Mouse (Mus musculus): Measurements from ENCODE around the gene Hcn2.

The Hcn2 gene

DNA sequence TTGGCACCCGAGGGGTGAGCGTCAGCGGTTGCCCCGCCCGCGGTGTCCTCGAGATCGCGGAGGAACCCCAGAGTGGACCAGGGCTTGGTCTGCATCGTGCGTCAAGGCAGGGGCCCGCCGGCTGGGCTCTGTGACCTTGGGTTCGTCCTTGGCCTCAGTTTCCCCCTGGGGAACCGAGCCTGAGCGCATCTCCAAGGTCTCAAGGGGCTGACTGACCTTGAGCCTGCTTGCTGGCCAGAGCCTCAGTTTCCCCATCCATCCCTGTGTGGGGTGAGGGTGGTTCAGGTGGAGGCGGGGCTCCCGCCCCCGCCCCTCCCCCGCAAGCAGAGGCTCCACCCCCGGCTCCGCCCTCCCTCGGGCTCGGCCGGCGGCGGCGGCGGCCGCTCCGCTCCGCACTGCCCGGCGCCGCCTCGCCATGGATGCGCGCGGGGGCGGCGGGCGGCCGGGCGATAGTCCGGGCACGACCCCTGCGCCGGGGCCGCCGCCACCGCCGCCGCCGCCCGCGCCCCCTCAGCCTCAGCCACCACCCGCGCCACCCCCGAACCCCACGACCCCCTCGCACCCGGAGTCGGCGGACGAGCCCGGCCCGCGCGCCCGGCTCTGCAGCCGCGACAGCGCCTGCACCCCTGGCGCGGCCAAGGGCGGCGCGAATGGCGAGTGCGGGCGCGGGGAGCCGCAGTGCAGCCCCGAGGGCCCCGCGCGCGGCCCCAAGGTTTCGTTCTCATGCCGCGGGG lies at the start of gene Hcn2:
Gene Hcn2, plus strand, starts transcription at position 381 of the 734 bp plus-strand sequence.
- DNase-seq (ENCODE audit: low read depth, low spot score): no peak

DNA sequence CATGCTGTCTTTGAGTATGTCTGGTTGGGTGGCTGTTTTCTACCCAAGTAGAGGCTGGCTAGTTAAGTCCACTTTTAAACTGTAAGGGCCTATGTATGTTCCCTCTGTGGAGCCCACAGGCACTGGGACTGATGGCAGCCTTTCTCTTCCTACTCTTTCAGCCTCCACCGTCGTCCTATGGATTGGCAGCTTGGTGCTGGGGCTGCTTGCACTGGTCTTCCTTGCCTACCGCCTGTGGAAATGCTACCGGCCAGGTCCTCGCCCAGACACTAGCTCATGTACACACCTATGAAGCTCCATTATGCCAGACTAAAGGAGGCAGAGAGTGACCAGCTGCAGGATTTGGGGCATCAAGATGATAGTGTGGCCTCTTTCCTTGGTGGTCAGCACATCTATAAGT lies 48.4 kb upstream of the Hcn2 start:
- no peak for DNase-seq (ENCODE audit: low read depth, low spot score)

DNA sequence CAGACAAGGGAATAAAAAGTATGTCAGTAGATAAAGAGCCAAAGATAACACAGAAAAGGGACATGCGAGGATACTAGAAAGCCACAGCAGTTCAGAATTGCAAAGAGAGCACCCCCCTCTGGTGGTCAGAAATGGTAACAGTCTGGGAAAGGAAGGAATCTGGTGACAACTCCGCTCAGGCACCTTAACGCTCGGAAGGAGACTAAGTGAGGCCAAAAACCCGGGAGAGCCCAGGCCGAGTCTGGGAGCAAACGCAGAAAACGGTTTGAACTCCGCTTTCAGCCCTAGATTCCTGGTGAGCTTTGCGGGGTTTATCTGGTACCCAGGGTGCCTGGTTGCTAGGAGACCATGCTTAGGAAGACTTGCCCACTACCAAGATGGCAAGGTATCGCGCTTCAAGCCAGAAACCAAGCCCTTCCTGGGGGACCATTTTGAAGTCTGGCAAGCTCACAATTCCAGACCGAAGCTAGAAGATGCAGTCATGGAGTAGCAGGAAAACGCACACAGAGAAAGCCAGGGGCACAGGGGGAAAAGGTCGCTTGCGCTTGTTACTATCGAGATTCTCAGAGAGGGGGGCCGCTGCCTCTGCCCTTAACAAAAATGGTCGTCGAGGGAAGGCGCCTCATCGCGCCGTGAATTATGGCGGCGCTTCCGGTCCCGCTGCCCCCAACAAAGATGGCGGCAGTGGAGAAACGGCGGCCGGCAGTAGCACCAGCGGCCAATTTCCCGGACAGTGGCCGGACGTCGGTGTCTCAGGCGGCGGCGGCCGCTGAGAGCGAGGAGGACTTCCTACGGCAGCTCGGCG lies 47.5 kb upstream of the Hcn2 start, which contains the start of gene Tpgs1:
Gene Tpgs1, plus strand, starts transcription at position 599 of the 805 bp plus-strand sequence.
- peak; percentile 95 for DNase-seq (ENCODE audit: low read depth, low spot score)

DNA sequence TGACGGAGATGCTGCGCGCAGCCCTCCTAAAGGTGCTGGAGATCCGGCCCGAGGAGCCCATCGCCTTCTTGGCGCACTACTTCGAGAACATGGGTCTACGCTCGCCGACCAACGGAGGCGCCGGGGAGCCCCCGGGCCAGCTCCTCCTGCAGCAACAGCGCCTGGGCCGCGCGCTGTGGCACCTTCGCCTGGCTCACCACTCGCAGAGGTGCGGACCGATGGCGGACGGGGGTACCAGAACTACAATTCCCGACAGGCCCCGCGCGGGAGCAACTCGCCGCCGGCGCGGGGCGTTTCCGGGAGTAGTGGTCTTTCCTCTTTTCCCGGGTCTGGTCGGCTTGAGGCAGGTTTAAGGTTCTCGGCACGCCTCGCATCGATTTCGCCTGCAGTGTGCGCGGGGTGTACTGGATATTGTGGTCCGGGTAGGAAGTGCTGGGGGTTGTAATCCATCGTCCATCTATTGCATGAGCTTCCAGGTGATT lies 46.8 kb upstream of the Hcn2 start:
- peak; percentile 64 for DNase-seq (ENCODE audit: low read depth, low spot score)

DNA sequence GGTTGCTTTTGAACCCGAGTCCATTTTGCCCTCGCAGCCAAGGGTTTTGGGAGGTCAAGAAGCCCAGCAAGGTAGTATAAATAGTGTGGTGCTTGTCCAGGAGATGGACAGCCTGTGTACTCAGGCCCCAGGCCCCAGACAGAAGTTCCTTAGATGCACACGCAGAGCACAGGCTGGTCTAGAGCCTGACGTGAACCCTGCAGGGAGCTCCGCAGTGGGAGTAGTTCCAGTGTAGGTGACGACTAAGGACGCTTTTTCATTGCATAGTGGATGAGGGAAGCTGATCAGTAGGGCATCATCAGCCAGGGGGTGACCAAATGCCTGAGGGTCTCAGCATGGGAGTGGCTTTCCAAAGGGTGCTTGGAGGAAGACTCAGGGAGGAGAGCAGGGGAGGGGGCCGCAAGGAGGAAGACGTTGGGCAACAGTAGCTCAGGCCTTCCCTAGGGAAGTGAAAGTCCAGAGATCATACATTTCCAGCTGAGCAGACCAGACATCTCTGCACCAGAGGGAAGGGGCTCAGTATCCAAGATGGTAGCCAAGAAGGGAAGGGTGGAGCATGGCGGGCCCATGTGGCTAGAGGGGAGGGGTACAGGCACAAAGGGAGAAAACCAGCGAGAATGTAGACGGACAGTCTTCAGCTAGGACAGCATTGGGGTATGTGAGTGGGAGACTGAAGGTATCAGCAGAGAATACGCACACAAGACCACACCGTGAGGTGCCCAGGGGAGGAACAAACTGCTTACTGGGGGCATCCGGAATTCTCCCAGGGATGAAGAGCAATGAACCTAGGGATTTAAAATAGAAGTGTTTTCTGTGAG lies 46.2 kb upstream of the Hcn2 start:
- no peak for DNase-seq (ENCODE audit: low read depth, low spot score)

DNA sequence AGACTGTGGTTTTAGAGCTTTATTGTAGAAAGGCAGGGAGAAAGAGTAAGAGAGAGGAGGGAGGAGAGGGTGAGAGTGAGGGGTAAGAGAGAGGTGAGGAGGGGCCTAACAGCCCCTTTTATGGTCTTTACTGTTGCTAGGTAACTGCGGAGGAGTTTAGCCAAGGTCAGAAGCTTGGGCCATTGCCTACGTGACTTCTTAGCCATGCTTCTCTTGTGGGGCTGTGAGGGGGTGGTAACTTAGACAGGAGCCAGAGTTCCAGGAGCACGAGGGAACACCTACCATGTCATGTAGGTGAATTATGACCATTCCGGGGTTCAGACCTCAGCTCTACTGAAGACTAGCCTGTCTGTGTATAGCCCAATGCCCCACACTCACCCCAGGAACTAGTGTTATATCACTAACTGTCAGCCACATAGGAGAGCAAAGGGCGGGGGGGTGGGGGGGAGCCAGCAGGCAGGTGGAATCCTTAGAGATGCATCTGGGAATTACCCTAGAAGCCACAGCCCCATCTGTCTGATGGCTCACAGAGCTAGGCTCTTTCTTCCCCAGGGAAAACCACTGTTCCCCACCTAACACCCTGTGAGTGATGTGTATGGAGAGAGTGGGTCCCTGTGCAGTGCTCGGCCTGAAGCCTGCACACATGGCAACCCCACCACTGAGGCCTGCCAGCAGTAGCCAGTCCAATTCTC lies 44.9 kb upstream of the Hcn2 start:
- no peak for DNase-seq (ENCODE audit: low read depth, low spot score)

DNA sequence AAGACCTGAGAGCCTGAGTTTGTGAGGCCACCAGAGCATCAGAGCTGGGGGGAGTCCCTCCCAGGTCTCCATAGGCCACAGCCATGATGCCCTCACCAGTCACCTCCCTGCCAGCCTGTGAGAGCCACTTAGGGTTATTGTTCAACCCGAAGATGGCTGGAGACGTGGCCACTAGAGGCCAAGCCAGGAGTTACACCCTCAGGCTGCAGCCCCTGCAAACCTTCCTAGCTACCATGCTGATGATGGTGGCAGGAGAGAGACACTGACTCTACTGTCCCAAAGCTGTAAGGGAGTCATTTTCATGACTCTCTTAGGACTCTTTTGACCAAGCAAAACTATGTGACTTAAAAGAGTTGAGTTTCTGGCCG lies 44.4 kb upstream of the Hcn2 start:
- no peak for DNase-seq (ENCODE audit: low read depth, low spot score)

DNA sequence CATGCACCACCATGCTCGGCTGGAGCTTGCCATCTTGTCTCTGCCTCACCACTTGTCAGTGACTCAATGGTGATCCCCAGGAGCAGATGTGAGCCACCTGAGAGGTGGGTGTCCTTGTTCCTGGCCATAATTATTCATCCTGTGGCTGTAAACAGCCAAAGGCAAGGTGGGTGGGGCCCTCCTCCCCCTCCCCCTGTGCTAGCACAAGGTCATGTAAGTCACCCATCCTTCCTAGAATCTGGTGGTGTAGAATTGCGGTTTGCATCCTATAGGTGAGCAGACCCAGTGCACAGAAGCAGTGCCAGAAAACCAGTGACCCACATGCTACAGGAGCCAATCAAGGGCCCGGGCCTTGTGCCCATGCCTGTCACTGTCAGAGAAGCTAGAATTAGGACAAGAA lies 43.4 kb upstream of the Hcn2 start:
- DNase-seq (ENCODE audit: low read depth, low spot score): no peak

DNA sequence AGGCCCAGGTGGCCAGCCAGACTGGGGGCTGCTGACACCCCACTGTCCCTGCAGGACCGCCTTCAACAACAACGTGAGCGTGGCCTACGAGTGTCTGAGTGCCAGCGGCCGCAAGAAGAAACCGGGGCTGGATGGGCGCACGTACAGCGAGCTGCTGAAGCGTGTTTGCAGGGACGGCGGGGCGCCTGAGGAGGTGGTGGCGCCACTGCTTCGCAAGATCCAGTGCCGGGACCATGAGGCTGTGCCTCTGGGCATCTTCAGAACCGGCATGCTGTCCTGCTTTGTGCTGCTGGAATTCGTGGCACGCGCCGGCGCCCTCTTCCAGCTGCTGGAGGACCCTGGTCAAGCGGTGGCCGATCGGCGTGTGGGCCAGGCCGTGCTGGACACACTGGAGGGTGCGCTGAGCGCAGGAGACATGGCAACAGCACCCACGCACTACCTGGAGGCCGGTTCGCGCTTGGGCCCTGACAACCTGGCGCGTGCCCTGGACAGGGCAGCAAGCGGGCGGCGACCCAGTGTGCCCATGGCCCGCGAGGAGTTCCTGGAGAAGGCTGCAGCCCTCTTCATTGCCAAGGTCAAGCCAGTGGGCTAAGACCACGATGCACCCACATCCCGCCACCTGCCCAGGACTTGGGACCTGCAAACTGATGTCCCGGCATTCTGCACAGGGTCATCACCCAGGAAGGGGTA lies 40.9 kb upstream of the Hcn2 start:
- DNase-seq (ENCODE audit: low read depth, low spot score): no peak

DNA sequence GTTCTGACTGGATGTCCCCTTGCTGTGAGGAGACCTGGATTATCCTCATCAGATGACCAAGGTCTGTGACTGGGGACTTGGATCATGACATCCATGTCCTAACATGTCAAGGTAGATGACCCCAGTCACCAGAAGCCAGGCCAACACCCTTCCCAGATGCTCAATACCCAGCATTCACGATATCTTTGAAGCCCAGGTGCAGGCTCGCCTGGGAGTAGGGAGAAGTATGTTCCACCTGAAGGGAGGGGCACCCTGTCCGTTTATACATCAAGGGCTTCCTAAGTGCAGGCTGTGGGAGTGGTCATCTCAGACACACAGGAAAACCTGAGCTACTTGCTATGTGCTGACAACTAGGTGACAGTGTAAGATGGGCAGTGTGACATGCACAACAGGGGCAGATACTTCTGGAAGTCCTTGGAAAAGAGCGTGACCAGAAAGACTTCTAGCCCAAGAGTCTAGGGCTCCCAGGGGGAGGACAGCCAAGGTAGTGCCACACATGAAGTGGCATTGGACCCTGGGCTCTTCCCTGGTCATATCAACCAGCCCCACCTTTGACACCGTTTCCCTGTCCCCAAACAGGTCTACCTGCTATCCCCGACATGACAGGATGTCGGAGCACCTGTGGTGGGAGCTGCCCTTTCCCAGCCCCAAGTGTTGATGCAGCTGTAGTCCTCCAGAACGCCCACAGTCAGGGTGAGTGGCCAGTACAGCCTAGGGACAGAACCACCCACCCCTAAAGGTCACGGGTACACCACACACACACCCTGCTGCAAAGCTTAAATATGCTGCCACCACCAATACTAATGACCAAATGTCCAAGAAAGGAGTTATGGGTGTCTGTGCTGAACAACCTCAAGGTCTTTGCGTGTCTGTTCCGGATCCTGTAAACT lies 35.6 kb upstream of the Hcn2 start:
- DNase-seq (ENCODE audit: low read depth, low spot score): no peak

DNA sequence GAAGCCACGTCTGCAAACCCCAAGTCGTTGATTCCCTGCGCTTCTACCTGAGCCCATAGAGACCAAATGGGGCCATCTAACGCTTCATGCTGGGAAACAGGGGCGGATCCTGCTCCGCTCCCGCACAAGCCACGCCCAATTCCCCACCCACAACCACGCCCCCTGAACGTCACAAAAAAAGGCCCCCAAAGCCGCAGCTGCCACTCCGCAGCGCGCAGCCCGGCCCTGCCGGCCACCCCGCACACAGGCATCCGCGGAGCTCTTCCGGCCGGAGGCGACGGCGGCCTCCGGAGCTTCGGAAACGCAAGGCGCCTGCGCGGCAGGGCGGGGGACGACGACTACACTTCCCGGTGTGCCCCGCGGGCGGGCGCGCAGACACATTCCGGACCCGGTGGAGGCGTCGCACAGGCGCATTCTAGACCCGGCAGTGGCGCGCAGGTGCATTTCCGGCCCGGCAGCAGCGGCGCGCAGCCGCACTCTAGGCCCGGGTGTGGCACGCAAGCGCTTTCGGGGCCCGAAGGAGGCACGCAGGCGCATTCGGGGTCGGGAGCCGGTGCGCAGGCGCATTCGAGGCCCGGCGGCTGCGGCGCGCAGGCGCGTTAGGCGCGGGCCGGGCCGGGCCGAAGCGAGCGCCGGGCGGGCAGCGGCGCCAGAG lies 34.7 kb upstream of the Hcn2 start, which contains the start of gene Cdc34:
Gene Cdc34, plus strand, starts transcription at position 605 of the 655 bp plus-strand sequence.
- DNase-seq (ENCODE audit: low read depth, low spot score): peak; percentile 98

DNA sequence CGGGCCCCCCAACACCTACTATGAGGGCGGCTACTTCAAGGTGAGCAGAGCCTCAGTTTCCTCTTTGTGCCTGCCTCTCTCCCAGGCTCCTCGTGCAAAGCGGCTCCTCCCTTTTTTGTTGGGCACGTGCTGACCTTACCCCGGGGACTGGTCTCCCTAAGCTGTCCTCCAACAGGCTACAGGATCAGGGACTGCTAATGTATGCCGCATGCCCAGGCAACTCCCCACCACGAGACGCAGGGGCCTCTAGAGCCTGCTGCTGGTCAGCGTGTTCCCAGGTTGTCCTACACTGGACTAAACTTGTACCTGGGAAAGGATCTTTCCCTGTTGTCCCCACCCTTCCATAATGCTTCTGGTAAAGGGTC lies 33.9 kb upstream of the Hcn2 start:
- no peak for DNase-seq (ENCODE audit: low read depth, low spot score)

DNA sequence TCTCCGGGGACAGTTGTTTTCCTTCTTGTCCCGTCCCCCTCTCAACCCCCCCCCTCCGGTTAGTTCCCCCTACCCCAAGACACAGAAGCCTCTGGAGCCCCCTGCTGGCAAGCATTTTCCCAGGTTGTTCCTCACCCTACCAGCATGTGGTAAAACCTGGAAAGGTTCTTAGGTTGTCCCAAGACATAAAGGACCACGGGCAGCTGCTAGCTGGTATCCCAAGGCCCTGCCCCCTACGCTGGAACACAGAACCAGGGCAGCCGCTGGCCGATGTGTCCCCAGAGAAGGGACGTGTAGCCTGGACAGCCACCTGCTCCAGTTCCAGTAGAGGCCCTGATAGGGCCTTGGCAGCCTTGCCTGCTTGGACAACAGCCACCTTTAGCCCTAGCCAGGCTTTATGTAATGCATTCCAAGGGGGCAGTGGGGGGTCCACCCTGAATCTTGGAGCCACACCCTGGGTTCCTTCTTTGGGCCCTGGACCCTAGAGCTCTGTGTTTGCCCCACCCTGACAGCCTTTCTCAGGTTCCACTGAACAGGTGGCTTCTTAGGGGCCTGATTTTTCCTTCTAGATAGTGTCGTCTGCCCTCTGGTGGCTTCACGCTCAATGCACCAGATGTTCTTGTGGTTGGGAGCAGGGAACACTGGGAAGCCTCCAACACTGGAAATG lies 33.4 kb upstream of the Hcn2 start:
- no peak for DNase-seq (ENCODE audit: low read depth, low spot score)

DNA sequence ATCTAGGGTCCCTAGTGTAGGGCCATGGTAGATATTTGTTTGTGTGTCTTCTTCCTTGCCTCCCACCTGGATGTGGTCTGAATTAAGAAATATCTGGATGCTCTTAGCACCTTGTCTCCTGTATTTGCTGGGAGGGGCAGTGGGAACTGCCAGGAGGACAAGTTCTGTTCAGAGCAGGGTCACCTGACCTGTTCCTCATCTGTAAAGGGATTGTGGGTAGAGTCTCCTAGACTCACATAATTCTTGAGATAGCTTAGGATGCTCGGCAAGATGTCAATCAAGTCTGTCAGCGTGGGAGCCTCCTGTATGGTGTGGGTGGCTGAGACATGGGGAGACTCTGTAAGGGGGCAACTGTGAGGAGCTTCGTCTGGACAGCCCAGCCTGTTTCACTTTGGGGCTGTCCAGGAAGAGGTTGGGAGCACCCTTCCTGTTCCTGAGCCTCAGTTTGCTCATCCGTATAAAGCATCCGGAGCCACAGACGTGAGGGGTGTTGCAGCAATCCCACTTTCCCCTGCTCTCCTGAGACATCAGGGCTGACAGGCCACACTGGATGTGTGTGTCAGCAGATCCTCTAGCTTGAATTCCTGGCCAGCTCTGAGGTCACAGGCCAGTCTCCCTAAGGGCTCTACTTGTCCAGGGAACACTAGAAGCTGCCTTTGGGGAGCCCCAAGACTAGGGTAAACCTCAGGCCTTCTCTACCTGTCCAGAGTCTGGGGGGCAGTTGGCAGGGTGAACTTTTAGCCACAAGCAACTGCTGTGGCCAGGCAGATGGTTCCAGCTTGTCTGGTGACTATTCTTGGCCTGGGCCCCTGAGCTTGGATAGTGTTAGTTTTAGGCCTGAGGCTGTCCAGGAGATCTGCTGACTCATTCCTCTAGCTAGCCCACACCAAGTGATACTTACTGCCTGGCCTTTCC lies 32.5 kb upstream of the Hcn2 start:
- DNase-seq (ENCODE audit: low read depth, low spot score): no peak

DNA sequence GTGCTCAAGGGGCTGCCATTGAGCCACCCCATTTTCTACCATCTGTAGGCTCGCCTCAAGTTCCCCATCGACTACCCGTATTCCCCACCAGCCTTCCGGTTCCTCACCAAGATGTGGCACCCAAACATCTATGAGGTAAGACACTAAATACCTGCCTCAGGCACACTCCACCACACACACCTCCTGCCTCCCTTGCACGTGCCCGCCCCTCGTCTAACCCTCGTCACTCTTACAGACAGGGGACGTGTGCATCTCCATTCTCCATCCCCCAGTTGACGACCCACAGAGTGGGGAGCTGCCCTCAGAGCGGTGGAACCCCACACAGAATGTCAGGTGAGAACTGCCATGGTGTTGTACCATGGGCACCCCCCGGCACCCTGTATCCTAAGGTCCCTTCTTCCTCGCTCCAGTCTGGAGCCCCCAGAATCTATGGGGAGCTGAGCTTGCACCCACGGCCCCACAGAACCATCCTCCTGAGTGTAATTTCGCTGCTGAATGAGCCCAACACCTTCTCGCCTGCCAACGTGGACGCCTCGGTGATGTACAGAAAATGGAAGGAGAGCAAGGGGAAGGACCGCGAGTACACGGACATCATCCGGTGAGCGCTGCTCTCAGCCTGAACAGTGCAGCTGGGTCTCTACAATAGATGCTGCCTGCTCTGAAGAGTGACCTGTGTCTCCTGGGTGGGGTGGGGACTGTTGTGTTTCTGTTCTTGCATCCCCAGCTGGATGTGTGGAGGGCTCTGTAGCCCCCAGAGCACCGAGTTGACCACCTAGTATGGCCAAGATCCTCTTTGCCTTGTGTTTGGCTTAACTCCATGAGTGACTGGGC lies 31.4 kb upstream of the Hcn2 start:
- DNase-seq (ENCODE audit: low read depth, low spot score): no peak

DNA sequence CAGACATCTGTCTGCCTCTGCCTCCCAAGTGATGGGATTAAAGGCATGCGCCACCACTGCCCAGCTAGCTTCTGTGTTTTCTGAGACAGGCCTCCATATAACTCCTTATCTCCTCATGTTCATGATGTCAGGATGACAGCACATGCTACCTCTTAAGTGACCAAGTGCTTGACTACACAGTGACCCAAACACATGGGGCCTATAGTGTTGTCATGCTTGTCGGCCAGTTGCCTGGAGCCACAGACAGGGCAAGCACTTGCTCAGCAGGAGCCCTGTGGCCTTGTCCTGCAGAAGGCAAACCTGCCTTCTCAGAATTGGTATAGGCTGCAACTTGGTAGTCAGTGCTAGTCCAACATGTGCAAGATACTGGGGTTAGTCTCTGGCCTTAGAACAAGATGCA lies 30.2 kb upstream of the Hcn2 start:
- DNase-seq (ENCODE audit: low read depth, low spot score): no peak

DNA sequence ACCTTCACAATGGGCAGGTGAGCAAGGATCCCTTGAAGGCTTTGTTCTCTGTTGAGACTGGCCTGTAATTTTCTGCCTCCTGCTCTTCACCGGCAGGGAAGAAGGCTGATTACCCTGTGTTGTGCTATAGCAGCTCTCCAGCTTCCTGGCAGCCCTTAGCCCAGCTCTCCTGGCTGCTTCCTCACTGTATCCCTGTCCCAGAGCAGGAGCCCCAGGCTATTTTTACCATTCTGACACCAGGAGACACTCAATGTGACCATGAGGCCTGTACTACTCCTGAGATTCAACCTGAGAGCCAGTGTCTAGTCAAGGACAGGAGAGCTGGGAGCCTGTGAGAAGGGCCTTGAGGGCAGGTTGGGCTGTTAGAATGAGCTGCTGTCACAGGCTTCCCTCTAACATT lies 29.7 kb upstream of the Hcn2 start:
- no peak for DNase-seq (ENCODE audit: low read depth, low spot score)

All from telencephalon, adult 2 months (tissue).